Mouse (Mus musculus) mouse embryonic stem cell (cell line): Measurements from ENCODE around the gene Cic.

Source experiments
- in situ Hi-C, 2 experiments: fragments of 300-500 bp; cut with MboI; formaldehyde crosslinking; loops; 1 replicate in 1 of 2; 3 replicates in 1 of 2; pipeline ENCODE4 v1.14.3; 2019 to 2020; ENCODE audit warnings: low sequenced_read_pairs in 2 of 2, low pct_unique_long_range_greater_than_20kb in 1 of 2, mixed read lengths in 1 of 2; ENCODE audit not compliant: unreplicated experiment in 1 of 2

Gene Cic

GRCm38 (mm10) chr7:25266180-25266962, 1.1 kb upstream of the Cic start:
- in situ Hi-C loops, result no loop called here

DNA sequence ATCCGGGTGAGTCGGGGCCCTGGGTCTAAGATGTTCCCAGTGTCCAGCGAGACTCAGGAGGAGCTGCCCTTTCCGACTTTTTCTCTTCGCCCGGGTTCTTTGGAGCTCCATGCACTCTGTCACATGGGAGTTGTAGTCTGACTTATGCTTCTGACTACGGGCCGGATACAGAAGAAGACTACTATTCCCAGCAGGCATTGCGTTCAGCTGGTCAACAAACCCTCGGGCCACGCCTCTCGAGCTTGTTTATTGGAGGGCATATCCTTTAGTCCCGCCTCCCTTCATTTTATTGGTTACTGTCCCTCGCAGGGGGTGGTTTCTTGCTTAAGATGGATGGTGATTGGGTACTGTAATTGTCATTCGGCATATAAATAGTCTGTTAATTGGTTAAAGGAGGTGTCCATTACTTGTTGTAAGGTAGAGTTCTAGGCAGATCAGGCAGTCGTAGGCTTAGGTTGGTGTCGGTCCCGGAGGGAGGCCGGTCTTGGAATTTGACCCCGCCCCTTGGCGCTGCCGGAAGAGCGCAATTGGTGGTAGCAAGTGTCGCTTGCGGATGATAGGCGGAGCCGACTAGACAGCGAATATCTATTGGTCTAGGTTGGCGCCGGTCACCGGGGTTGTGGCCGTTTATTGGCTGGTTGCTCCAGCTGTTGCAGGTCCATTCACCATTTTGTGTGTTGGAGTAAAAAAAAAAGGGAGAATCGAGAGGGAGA, 403 bp downstream of the Cic start:
- in situ Hi-C loops, result no loop called here

DNA sequence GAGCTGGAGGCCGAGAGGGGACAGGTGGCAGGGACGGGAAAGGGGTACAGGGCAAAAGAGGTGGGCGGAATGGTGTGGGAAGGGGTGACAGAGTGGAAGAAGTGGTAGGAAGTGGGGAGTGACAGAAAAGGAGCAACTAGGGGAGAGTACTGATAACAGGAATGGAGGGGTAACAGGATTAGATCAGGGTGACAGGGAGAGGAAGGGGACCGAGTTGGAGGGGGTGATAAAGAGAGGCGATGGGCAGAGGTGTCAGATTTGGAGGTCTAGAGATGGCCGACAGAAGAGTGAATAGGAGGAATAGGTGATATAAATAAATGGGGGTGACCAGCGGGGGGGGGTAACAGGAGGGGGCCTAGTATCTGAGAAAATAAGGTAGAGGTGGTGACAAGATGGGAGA, 1.1 kb downstream of the Cic start:
- in situ Hi-C loops, result no loop called here

DNA sequence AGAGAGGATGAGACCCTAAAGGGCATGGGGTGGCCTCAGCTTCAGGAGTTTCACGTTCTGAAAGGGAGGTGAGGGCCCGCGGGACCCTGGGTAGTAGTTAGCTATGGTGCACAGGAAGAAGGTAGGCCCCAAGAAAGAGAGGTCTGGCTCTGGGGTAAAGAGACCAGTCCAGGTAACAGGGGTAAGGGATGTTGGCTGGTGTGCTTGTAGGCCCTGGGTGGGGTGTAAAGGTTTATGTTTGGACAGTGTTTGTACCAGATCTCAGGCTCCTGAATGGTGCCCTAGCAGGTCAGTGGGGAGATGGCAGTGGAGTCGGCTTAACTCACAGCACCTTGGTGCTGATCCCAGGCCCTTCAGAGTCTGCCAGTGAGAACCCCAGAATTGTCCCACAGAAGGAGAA, 1.5 kb downstream of the Cic start:
- in situ Hi-C loops, result no loop called here

DNA sequence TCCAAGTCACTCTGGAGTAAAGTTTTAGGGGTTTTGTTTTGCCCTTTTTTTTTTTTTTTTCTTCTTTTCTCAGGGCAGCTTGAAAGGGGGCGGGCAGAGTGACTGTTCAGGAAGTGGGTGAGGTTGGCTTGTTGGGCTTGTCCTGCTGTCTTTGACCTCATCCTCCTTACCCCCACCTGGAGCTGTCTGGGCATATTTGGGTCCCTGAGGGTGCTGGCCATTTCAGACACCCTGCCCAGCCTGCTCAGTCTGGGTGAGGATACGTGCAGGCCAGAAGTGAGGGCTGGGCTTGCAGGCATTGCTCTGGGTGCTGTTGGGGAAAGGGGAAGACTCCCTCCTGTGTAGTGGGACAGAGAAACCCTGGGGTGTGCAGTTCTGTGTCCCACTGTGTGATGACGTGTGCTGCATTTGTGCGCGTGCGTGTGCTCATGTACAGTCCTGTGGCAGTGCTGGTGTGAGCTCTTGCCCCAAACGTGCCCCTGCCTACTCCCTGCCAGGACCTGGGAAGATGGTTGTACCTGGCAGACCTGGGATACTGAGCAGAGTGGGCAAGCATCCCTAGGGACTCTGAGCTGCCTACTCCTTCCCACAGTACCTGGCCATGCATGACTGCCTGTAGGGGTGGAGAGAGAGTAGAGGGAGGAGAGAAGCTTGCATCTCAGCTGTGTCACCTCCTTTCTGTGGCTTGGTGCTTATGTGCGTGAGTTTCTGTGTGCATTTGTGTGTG, 2.2 kb downstream of the Cic start:
- in situ Hi-C loops, result no loop called here

GRCm38 (mm10) chr7:25270652-25271633, 3.4 kb downstream of the Cic start:
- in situ Hi-C loops, result no loop called here

DNA sequence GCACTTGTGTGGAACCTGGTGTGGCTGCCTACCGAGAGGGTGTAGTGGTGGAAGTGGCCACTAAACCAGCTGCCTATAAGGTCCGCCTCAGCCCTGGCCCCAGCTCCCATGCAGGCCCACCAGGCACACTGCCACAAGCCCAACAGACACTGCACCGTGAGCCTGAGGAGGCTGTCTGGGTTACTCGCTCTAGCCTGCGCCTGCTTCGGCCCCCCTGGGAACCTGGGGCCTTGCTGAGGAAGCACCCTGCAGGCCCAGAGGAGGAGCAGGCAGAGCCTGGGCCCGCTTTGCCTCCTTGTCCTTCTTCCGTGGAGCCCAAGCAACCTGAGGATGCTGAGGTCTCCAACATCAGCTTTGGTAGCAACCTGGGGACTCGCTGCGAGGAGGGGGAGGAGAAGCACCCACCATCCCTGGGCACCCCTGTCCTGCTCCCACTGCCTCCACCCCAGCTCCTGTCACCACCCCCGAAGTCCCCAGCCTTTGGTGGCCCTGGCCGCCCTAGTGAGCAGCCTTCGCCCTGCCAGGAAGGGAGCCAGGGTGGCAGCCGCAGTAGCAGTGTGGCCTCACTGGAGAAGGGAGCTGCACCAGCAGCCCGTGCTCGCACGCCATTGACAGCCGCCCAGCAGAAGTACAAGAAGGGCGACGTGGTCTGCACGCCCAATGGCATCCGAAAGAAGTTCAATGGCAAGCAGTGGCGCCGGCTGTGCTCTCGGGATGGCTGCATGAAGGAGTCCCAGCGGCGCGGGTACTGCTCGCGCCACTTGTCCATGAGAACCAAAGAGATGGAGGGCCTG, 4.3 kb downstream of the Cic start:
- in situ Hi-C loops, result no loop called here

DNA sequence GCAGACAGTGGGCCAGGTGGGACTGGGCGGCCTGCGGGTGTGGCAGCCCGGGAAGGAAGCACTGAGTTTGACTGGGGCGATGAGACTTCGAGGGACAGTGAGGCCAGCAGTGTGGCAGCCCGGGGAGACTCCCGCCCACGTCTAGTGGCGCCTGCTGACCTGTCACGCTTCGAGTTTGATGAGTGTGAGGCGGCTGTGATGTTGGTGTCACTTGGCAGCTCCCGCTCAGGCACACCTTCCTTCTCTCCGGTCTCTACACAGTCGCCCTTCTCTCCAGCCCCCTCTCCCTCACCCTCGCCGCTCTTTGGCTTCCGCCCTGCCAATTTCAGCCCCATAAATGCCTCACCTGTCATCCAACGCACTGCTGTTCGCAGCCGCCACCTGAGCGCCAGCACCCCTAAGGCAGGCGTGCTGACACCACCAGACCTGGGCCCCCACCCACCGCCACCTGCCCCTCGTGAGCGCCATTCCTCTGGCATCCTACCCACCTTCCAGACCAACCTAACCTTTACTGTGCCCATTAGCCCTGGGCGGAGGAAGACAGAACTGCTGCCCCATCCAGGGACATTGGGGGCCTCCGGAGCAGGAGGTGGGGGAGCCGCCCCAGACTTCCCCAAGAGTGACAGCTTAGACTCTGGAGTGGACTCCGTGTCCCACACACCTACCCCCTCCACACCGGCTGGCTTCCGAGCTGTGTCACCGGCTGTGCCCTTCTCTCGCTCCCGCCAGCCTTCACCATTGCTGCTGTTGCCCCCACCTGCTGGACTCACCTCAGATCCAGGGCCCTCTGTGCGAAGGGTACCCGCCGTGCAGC, 5.1 kb downstream of the Cic start:
- in situ Hi-C loops, result no loop called here

GRCm38 (mm10) chr7:25273259-25274241, 6.0 kb downstream of the Cic start:
- in situ Hi-C loops, result no loop called here

- in situ Hi-C loops, result no loop called here
These were observed 7.1 kb downstream of the Cic start for GRCm38 (mm10) chr7:25274571-25274970.

DNA sequence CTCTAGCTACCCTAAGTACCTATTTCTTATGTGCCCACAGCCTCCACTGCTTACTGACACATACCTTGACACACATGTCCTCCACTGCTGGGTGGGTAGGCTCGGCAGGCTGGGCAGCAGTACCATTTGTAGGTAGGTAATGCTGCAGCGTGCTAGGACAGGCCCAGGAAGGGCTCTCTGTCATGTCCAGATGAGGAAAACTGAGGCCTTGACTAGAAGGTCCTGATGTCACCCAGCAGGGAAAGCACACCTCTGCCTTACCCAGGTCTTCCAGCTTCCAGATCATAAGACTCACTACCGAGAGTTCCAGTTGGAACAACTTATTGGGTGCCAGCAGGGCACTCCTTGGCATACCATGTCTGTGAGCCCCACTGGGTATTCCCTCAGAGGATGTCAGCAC, 7.5 kb downstream of the Cic start:
- in situ Hi-C loops, result loop anchor here (5.0 kb wide), 1 partner anchor 33 kb away; no protein-coding TSS in a partner anchor

GRCm38 (mm10) chr7:25275555-25276298, 8.2 kb downstream of the Cic start:
- in situ Hi-C loops, result loop anchor here (5.0 kb wide), 1 partner anchor 33 kb away; no protein-coding TSS in a partner anchor

DNA sequence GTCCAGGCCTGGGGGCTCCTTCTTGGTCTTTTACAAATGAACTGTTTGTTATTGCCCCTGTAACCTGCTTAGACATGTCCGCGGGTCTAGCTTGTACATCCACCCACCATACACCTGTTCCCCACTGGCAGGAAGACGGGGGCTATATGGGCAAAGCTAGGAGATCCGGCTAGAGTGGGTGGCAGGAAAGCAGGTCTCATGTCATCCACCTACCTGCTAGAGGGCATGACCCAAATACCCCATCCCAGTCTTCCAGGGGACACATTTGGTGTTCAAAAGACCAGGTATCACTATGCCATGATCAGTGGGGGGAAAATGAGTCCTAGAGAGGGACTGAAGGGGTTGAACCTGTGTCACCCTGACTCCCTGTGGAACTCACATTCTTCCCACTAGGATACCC, 9.9 kb downstream of the Cic start:
- in situ Hi-C loops, result loop anchor here (5.0 kb wide), 1 partner anchor 35 kb away; no protein-coding TSS in a partner anchor

- in situ Hi-C loops, result loop anchor here (5.0 kb wide), 1 partner anchor 36 kb away; no protein-coding TSS in a partner anchor
These were observed 10.5 kb downstream of the Cic start for GRCm38 (mm10) chr7:25277998-25278340.
